Mouse (Mus musculus) intestine, embryonic 16.5 days (tissue): ENCODE results near the gene P4ha1. TPM values are rescaled to one million over a fixed set of nuclear protein-coding genes. Genes with fewer than 3 reads are reported as not detected.

Experiments used
- ATAC-seq: fragments of 200-750 bp; cut with Nextera tagmentation; 2 replicates; pipeline ENCODE4 v1.8.0; 2017; ENCODE audit warnings: moderate TSS enrichment, moderate library complexity
- H3K27ac ChIP-seq: fragments of 300-500 bp; sonication (generic); 2 replicates; pipeline ENCODE4 v1.5.1; 2014; ENCODE audit warnings: mild to moderate bottlenecking, low read length
- H3K27me3 ChIP-seq: fragments of 300-500 bp; sonication (generic); replicated peaks from 2 replicates; pipeline ENCODE4 v1.6.1; 2014; ENCODE audit warnings: low read length, control low read depth, mixed read lengths; ENCODE audit not compliant: control insufficient read depth, insufficient read depth
- H3K36me3 ChIP-seq: fragments of 300-500 bp; sonication (generic); 2 replicates; pipeline ENCODE4 v1.6.1; 2014; ENCODE audit warnings: low read length, control low read depth; ENCODE audit not compliant: control insufficient read depth, insufficient read depth
- H3K4me1 ChIP-seq: fragments of 300-500 bp; sonication (generic); 2 replicates; pipeline ENCODE4 v1.6.1; 2014; ENCODE audit warnings: low read length, control low read depth, mixed read lengths; ENCODE audit not compliant: control insufficient read depth, insufficient read depth
- H3K4me2 ChIP-seq: fragments of 300-500 bp; sonication (generic); 2 replicates; pipeline ENCODE4 v1.6.1; 2014; ENCODE audit warnings: low read depth, low read length, control low read depth
- H3K4me3 ChIP-seq: fragments of 300-500 bp; sonication (generic); 2 replicates; pipeline ENCODE4 v1.5.1; 2014; ENCODE audit warnings: mild to moderate bottlenecking, low read length
- H3K9ac ChIP-seq: fragments of 300-500 bp; sonication (generic); 2 replicates; pipeline ENCODE4 v1.6.1; 2014; ENCODE audit warnings: low read depth, low read length
- H3K9me3 ChIP-seq: fragments of 300-500 bp; sonication (generic); 2 replicates; pipeline ENCODE4 v1.6.1; 2016; ENCODE audit warnings: low read length, control low read depth; ENCODE audit not compliant: control insufficient read depth
- WGBS: fragments of 180-500 bp; shearing (Covaris S2); extraction: QIAGEN DNeasy Blood & Tissue Kit; methylation state at CpG from one replicate; pipeline ENCODE4 v1.1.7; 2014; 5-methylcytosine and 5-hydroxymethylcytosine counted together
- polyA plus RNA-seq: library from polyadenylated mRNA; unstranded; fragments of >200 nt; fragmentation: Nextera tagmentation; extraction: Ambion mirVana; gene quantifications from 2 replicates; pipeline ENCODE4 v1.2.1, GENCODE M21; 2015

The P4ha1 gene
- polyA plus RNA-seq, 1 experiment from 2014 or later = 69.4 TPM

DNA sequence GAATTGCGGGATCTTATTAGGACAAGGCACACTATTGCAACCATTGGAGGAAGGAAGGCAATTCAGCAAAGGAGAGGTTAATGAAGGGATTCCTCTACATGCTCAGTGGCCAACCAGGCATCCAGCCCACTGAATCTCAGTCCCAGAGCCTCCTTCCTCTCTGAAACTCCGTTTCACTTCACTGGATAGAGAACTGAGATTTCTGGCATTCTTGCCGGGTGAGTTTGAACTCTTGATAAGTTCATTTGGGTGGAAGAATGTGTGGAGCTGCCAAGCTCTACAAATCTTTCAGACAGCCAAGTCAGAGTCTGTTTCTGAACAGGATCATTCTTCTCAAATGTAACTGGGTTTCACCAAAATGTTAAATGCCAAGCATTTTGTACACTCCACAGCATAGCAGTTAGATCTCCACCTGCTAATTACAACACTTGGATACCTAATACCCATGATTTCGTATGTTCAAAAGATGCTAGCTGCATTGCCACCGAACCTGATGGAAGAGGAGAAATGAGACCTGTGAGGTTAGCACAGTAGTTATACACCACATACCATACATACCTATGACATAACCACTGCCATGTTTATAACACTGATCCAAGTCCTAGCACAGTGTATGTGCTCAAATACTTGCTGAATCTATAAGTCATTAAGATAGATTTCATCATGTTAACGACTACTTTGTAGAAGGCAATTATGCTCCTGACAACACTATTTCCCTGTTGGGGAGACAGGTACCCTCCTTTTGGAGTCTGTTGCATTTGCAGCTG is 12.2 kb upstream of the P4ha1 start:
- 58% methylated on average over 6 of the region's 6 CpGs for WGBS
- ATAC-seq = peak; percentile 63
- Histone ChIP-seq H3K9ac (no peak overlapping the region), H3K27ac (no peak overlapping the region), H3K4me3 (no peak overlapping the region), H3K9me3 (no peaks in the 10 kb centered on the region), H3K27me3 (no peaks in the 10 kb centered on the region), H3K36me3 (no peaks in the 10 kb centered on the region), H3K4me2 (no peak overlapping the region), H3K4me1 (peaks cover 3% of the 10 kb centered on the region; the same call in 1 of the 2 replicates)

DNA sequence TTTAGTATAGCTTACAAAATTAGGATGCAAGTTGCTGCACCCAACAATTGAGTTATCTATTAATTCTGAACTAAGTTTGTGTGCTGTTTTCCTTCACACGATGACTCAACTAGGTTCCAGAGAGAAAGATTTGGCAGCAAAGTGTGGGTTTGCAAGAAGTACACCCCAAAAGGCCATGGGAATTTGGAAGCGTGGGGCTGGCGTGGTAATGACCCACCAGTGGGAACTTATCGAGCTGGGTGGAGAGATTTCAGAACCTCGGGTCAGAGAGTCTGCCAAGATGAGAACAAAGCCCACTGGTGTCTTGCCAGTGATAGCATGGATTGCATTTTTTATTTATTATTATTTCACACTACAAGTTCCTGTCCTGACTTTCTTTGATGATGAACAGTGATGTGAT is 11.2 kb upstream of the P4ha1 start:
- no peaks in the 10 kb centered on the region for H3K36me3 ChIP-seq
- H3K9ac ChIP-seq = no peak overlapping the region
- no peak overlapping the region for H3K27ac ChIP-seq
- no peak overlapping the region for H3K4me2 ChIP-seq
- 86% methylated on average over 5 of the region's 5 CpGs for WGBS
- H3K27me3 ChIP-seq = no peaks in the 10 kb centered on the region
- peaks cover 3% of the 10 kb centered on the region; the same call in 1 of the 2 replicates for H3K4me1 ChIP-seq
- ATAC-seq = no peak
- no peak overlapping the region for H3K4me3 ChIP-seq
- no peaks in the 10 kb centered on the region for H3K9me3 ChIP-seq

DNA sequence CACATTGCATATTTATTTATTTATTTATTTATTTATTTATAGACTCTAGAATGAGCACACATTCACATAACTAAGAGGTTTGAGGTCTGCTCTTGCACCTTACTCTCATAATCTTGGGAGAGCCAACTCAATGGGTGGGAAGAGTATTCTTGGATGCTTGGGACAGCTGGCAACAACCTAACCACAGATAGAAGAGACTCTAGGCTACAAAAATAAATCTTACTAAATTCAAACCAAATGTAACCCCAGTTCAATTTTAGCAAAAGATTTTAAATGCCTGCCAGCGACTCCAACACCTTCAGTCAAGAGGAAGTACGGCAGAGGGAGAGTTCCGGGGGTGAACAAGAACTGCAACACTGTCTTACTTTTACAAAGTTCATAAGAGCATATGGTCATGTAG is 2.0 kb upstream of the P4ha1 start:
- no peak overlapping the region for H3K4me2 ChIP-seq
- no peaks in the 10 kb centered on the region for H3K9me3 ChIP-seq
- H3K4me1 ChIP-seq = peaks cover 12% of the 10 kb centered on the region; the same call in 1 of the 2 replicates
- H3K27ac ChIP-seq = no peak overlapping the region
- WGBS = 87% methylated on average over 3 of the region's 3 CpGs
- no peaks in the 10 kb centered on the region for H3K27me3 ChIP-seq
- no peak overlapping the region for H3K9ac ChIP-seq
- H3K36me3 ChIP-seq = no peaks in the 10 kb centered on the region
- no peak overlapping the region for H3K4me3 ChIP-seq
- no peak for ATAC-seq

DNA sequence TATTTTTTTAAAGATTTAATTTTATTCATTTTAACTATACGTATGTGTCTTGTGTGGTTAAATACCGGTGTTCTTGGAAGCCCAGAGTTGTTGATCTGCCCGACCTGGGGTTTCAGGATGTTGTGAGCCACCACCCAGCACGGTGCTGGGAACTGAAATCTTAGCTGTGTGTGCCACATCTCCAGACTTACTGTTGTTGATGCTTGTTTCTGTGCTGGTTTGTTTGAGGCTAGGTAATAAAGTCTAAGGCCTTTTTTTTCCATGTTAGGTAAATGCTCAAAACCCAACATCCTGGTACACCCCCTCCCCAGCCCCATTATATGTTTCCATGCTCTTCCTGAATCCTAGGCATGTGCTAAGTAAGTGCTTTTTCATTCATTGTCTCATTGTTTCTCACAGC is 825 bp upstream of the P4ha1 start:
- Histone ChIP-seq H3K36me3 (no peaks in the 10 kb centered on the region), H3K9ac (0 out of 2 replicates have a peak overlapping the region, but pooled peaks have one; percentile 94), H3K4me3 (no peak overlapping the region), H3K27me3 (no peaks in the 10 kb centered on the region), H3K4me1 (peaks cover 13% of the 10 kb centered on the region; the same call in 1 of the 2 replicates), H3K9me3 (no peaks in the 10 kb centered on the region), H3K27ac (peak overlapping the region; percentile 69), H3K4me2 (no peak overlapping the region)
- 63% methylated on average over 4 of the region's 4 CpGs for WGBS
- ATAC-seq = no peak; the same call in 1 of the 2 replicates

DNA sequence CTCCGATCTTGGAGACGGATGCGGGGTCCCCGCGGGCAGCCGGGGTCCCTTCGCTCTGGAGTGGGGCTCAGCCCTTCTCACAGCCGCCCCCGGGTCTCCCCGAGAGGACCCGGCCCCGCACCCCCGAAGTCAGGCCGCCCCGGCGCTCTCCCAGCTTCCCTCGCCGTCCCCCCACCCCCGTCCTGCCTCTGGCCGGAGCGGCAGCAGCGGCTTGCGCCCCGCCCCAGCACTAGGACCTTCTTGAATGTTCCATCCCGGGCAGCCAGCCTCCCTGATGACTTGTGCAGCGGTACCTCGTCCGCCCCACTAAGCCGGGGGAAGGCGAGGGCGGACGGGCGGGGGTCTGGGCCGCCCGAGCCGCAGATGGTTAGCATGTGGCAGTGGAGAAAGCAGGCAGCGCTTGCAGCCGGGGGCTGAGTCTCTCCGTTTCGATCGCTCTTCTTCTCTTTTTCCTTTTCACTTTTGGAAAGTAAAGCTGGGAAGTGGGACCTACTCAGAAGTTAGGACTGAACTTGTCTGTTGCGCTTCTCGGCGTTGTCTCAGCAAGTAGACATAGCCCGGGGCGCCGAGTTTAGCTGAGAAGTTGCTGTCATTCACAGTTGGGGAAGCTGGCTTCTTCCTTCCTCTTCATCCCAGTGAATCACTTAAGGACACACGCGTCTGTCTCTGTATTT is 529 bp downstream of the P4ha1 start:
- peak; percentile 81 for ATAC-seq
- Histone ChIP-seq H3K4me2 (peak overlapping the region; percentile 62), H3K9me3 (no peaks in the 10 kb centered on the region), H3K36me3 (no peaks in the 10 kb centered on the region), H3K27me3 (no peaks in the 10 kb centered on the region), H3K4me3 (peak overlapping the region; percentile 76), H3K9ac (peak overlapping the region; percentile 94), H3K4me1 (peaks cover 13% of the 10 kb centered on the region; the same call in 1 of the 2 replicates), H3K27ac (peak overlapping the region; percentile 96)
- under 1% methylated on average over 36 of the region's 49 CpGs for WGBS

DNA sequence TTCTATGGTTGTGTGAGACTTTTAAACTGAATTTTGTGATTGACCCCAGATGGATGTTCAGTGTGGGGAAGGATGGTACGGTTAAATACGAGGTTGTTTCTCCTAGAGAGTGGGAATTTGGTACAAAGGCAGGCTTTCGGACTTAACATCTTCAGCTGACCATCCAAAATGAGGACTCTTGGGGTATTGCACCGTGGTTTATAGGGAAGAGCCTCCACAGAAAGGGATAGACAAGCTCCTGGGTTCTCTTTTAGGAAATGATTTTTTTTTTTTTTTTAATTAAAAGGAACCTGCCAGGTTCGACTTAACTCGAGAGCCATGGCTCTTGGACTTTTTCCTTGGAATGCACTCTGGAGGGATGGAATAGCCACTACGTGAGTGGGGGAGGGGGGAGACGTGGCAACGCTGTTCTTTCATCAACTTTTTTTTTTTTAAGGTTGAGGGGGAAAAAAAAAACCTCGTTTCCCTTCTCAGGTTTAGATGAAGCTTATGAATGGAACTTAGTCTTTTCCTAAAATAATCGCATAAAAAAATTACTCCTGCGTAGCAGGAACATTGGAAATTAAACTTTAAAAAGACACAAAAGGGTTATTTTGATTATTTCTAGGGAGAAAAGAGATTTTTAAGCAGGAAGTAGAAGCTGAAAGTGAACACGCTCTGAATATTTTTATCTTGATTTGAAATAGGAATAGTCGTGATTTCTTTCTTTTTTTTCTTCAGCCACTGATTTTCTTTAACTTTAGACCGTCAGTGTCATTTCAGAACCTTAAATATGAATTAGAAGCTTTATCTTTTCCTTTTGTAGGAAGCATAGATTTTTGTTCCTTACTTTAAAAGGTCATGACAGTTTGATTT is 1.4 kb downstream of the P4ha1 start:
- H3K27ac ChIP-seq = peak overlapping the region; percentile 96
- no peaks in the 10 kb centered on the region for H3K36me3 ChIP-seq
- 14% methylated on average over 15 of the region's 15 CpGs for WGBS

DNA sequence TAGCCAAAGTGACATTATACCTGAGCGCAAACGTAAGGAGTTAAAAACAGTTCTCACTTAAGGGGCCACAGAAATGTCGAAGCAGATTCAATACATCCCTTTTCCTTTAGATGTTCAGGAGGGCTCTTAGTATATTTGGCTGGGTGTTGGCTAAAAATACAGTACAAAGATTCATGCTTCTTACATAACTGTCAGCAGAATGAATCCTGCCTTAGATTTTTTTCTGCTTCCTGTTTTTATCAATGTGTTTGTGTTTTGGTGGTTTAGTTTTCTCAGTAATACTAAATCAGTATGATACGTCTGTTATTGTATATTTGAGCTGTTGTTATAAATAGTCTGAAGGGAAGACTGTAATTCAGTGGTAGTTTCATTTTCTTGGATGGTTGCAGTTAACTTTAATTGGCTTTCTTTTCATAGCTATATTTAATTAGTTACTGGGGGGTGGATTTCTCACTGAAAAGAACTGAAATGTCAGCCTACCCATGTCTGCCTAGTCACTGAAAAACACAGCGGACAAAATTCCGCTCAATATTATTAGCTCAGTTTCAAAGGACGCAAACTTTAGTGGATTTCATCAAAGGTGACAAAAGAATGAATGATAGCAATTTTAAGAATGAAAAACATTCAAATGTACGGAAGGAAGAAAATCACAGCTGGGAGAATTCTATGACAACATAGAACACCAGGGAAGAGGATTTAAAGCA is 3.7 kb downstream of the P4ha1 start:
- no peak overlapping the region for H3K27ac ChIP-seq
- H3K4me3 ChIP-seq = no peak overlapping the region
- no peak overlapping the region for H3K9ac ChIP-seq
- no peak for ATAC-seq
- no peaks in the 10 kb centered on the region for H3K36me3 ChIP-seq
- peaks cover 13% of the 10 kb centered on the region; the same call in 1 of the 2 replicates for H3K4me1 ChIP-seq
- WGBS = 76% methylated on average over 8 of the region's 8 CpGs
- H3K27me3 ChIP-seq = no peaks in the 10 kb centered on the region
- H3K9me3 ChIP-seq = no peaks in the 10 kb centered on the region
- H3K4me2 ChIP-seq = no peak overlapping the region

More for the DNA sequence above, 1.4 kb downstream of the P4ha1 start:
- Histone ChIP-seq H3K9ac (peak overlapping the region; percentile 94), H3K4me1 (peaks cover 13% of the 10 kb centered on the region; the same call in 1 of the 2 replicates), H3K4me3 (peak overlapping the region; percentile 76), H3K27me3 (no peaks in the 10 kb centered on the region), H3K4me2 (peak overlapping the region; percentile 62), H3K9me3 (no peaks in the 10 kb centered on the region)
- ATAC-seq = no peak

DNA sequence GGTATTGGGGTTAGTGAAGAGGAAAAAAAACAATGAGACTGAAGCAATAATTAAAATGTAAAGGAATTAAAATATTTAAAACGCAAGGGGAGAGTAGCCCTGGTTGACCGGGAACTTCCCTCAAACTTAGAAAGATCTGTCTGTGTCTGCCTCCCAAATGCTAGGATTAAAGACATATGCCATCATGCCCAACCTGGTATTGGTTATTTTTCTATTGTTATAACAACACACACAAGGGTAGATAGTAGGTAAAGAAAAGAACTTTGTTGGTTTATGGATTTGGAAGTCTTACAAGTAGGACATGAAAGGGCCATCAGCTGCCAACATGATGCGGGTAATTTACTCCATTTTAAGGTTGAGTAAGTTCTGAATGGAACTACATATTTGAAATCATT is 4.2 kb downstream of the P4ha1 start:
- Histone ChIP-seq H3K4me2 (no peak overlapping the region), H3K9ac (no peak overlapping the region), H3K4me3 (no peak overlapping the region), H3K27me3 (no peaks in the 10 kb centered on the region), H3K4me1 (peaks cover 11% of the 10 kb centered on the region), H3K27ac (no peak overlapping the region), H3K36me3 (no peaks in the 10 kb centered on the region), H3K9me3 (no peaks in the 10 kb centered on the region)
- no peak for ATAC-seq
- 85% methylated on average over 3 of the region's 3 CpGs for WGBS
